Mouse (Mus musculus) A20 (cell line): ENCODE measurements at regions not wholly inside any gene's neighbourhood (a gene's known extent, or its start where the extent isn't known, plus 50 kb on each side); places are given as distances from the start of the nearest gene placed in this dataset.

Experiments
- DNase-seq: peaks from one replicate; pipeline ENCODE4 v3.0.0-alpha.2; 2011; ENCODE audit warnings: low read depth, low spot score

- no peak for DNase-seq
Observed at GRCm38 (mm10) chr11:27280791-27281190, 687.0 kb upstream of the Vrk2 start.

GRCm38 (mm10) chr11:27264253-27264652 lies 670.5 kb upstream of the Vrk2 start:
- DNase-seq = peak; percentile 16

GRCm38 (mm10) chr11:27258521-27258920 lies 664.7 kb upstream of the Vrk2 start:
- no peak for DNase-seq

- no peak for DNase-seq
Observed at GRCm38 (mm10) chr11:27235884-27236283, 642.1 kb upstream of the Vrk2 start.

GRCm38 (mm10) chr11:27226454-27226853 lies 632.7 kb upstream of the Vrk2 start:
- no peak for DNase-seq

GRCm38 (mm10) chr11:27222436-27222835 lies 628.6 kb upstream of the Vrk2 start:
- DNase-seq = no peak

- DNase-seq = no peak
Observed at GRCm38 (mm10) chr11:27221956-27222355, 628.2 kb upstream of the Vrk2 start.

GRCm38 (mm10) chr11:27219715-27220699 lies 626.2 kb upstream of the Vrk2 start:
- DNase-seq = peak; percentile 15

GRCm38 (mm10) chr11:27215752-27216151 lies 622.0 kb upstream of the Vrk2 start:
- no peak for DNase-seq

- DNase-seq = no peak
Observed at GRCm38 (mm10) chr11:27203330-27204214, 609.8 kb upstream of the Vrk2 start.

GRCm38 (mm10) chr11:27184035-27184434 lies 590.2 kb upstream of the Vrk2 start:
- no peak for DNase-seq

- DNase-seq = no peak
Observed at GRCm38 (mm10) chr11:27183422-27183821, 589.6 kb upstream of the Vrk2 start.

- no peak for DNase-seq
Observed at GRCm38 (mm10) chr11:27160411-27160810, 566.6 kb upstream of the Vrk2 start.
